ENCODE assay signal across 8 mouse cellular contexts in the genomic region with DNA sequence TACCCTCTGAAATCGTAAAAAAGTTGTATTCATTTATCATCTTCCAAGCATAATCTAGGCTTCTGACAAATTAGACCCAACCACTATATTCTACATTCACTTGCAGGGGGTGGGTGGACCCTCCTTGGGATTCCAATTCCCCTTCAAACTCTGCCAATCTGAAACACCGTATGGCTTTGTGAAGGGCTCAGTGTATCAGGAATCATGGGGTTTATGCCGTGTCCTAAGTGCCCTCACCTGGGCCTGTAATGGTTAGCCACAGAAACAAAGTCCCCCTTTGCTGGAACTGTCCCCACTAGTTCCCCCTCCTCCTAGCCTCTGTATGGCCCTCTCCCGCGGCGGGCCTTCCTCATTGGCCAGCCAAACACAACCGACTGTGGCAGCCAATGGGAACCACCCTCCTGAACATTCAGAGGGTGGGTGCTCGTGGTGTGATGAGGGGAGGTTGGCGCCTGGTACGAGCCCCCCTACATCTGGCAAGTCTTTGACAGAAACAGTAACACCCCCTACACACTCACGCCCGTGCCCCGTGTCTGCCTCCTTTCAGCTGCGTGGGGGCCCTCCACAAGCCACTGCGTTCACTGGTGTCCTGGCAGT. TPM values are rescaled to one million over a fixed set of nuclear protein-coding genes. Genes with fewer than 3 reads are reported as not detected.
A peak's percentile ranks its signal among the peaks of the same experiment; 100 is the strongest.
DNase-seq lines count a peak whose midpoint lies in the region; ATAC-seq and TF ChIP-seq lines count a peak whose summit lies in the region.

No protein-coding gene starts in this region.

- no peaks in the 10 kb centered on the region for H3K36me3 ChIP-seq in kidney, embryonic 15.5 days
- no peaks in the 10 kb centered on the region for H3K36me3 ChIP-seq in kidney, adult 2 months (ENCODE audit: control insufficient read depth, insufficient read depth, low read length)
- H3K36me3 ChIP-seq in limb, embryonic 13.5 days: no peaks in the 10 kb centered on the region

- no peak overlapping the region for H3K27ac ChIP-seq in kidney, embryonic 15.5 days
- no peak overlapping the region for H3K27ac ChIP-seq in kidney, adult 2 months (ENCODE audit: insufficient read depth, low read depth, low read length)
- H3K27ac ChIP-seq in limb, embryonic 13.5 days: no peak overlapping the region

- H3K27me3 ChIP-seq in kidney, embryonic 15.5 days: no peaks in the 10 kb centered on the region; the same call in 1 of the 2 replicates
- no peaks in the 10 kb centered on the region for H3K27me3 ChIP-seq in kidney, adult 2 months (replicated peaks; ENCODE audit: control insufficient read depth, insufficient read depth, low read length)
- 0 out of 2 replicates have a peak, but pooled peaks cover 2% of the 10 kb centered on the region for H3K27me3 ChIP-seq in limb, embryonic 13.5 days

- peak; percentile 59 for ATAC-seq in kidney, embryonic 15.5 days (replicated peaks; ENCODE audit: low FRiP score)
- ATAC-seq in limb, embryonic 13.5 days (ENCODE audit: low FRiP score, low read depth): peak; percentile 55; the same call in 1 of the 2 replicates

- 26% methylated on average over 15 of the region's 15 CpGs for WGBS in kidney, embryonic 15.5 days
- 35% methylated on average over 15 of the region's 15 CpGs for WGBS in kidney, adult 2 months
- WGBS in limb, embryonic 13.5 days: 25% methylated on average over 15 of the region's 15 CpGs

- 0 out of 2 replicates have a peak overlapping the region, but pooled peaks have one; percentile 29 for H3K9ac ChIP-seq in kidney, embryonic 15.5 days
- peak overlapping the region; percentile 66; the same call in 1 of the 2 replicates for H3K9ac ChIP-seq in limb, embryonic 13.5 days

- 0 out of 2 replicates have a peak, but pooled peaks cover 3% of the 10 kb centered on the region for H3K4me1 ChIP-seq in kidney, embryonic 15.5 days
- H3K4me1 ChIP-seq in kidney, adult 2 months (ENCODE audit: control insufficient read depth, insufficient read depth, low read length): no peaks in the 10 kb centered on the region
- no peaks in the 10 kb centered on the region for H3K4me1 ChIP-seq in limb, embryonic 13.5 days

- TF ChIP-seq POLR2A in kidney, adult 2 months (IDR thresholded peaks at IDR 0.05; ENCODE audit: low read depth, low read length): no peak

- peak overlapping the region; percentile 84 for H3K4me2 ChIP-seq in kidney, embryonic 15.5 days
- peak overlapping the region; percentile 76 for H3K4me2 ChIP-seq in limb, embryonic 13.5 days (replicated peaks)

- peak overlapping the region; percentile 49 for H3K4me3 ChIP-seq in kidney, embryonic 15.5 days (replicated peaks)
- no peak overlapping the region for H3K4me3 ChIP-seq in kidney, adult 2 months (ENCODE audit: insufficient read depth, low read depth, low read length)
- H3K4me3 ChIP-seq in limb, embryonic 13.5 days: peak overlapping the region; percentile 52

- no peaks in the 10 kb centered on the region for H3K9me3 ChIP-seq in kidney, embryonic 15.5 days (replicated peaks)
- H3K9me3 ChIP-seq in limb, embryonic 13.5 days: no peaks in the 10 kb centered on the region

- TF ChIP-seq CTCF in kidney, adult 2 months (conservative IDR thresholded peaks at IDR 0.05; ENCODE audit: insufficient read depth, insufficient read length, low read depth, low read length): no peak

- DNase-seq in kidney, adult 2 months: no peak
- peak; percentile 49 for DNase-seq in cerebellum, adult 9-10 months
- DNase-seq in frontal cortex, postnatal 25 days (ENCODE audit: low spot score in 2 of 2): peak; percentile 8 to 18
- DNase-seq in right cerebral cortex, adult 18-20 months: peak; percentile 35
- no peak for DNase-seq in spleen, postnatal 36 days (ENCODE audit: low spot score in 2 of 2)
- DNase-seq in ovary, adult 18-20 months (ENCODE audit: low spot score): no peak

RNA-seq across cellular contexts. Expression of gene Rab33a, which starts 0.8 kb away (rescaled TPM):
- polyA plus RNA-seq in kidney, embryonic 15.5 days (2015; fragmentation: Nextera tagmentation; extraction: Ambion mirVana): 2.3 and 3.6 TPM in 2 replicates
- polyA plus RNA-seq in kidney, adult 2 months (2012; rRNA removed): 0.19 and 0.43 TPM in 2 replicates
- polyA plus RNA-seq in limb, embryonic 13.5 days (2015; fragmentation: Nextera tagmentation; extraction: Ambion mirVana): 5.9 and 6.9 TPM in 2 replicates

RNA-seq across cellular contexts. Expression of gene Aifm1, which starts 4.9 kb away (rescaled TPM):
- polyA plus RNA-seq in kidney, embryonic 15.5 days (2015; fragmentation: Nextera tagmentation; extraction: Ambion mirVana): 90.7 and 97.2 TPM in 2 replicates
- polyA plus RNA-seq in kidney, adult 2 months (2012; rRNA removed): 49.5 and 69.9 TPM in 2 replicates
- polyA plus RNA-seq in limb, embryonic 13.5 days (2015; fragmentation: Nextera tagmentation; extraction: Ambion mirVana): 73.7 and 75.3 TPM in 2 replicates

RNA-seq across cellular contexts. Expression of gene Elf4, which starts 55.4 kb away (rescaled TPM):
- 5.3 and 6.3 TPM in 2 replicates for polyA plus RNA-seq in kidney, embryonic 15.5 days (2015; fragmentation: Nextera tagmentation; extraction: Ambion mirVana)
- 3.6 and 5.3 TPM in 2 replicates for polyA plus RNA-seq in kidney, adult 2 months (2012; rRNA removed)
- polyA plus RNA-seq in limb, embryonic 13.5 days (2015; fragmentation: Nextera tagmentation; extraction: Ambion mirVana): 4.1 and 4.9 TPM in 2 replicates

Comparison
In these comparisons a context has a peak if more than half of its experiments do, and no peak if none do; other contexts are left out.
1. DNase-seq: peak in cerebellum, adult 9-10 months (single experiment), frontal cortex, postnatal 25 days (2 of 2) and right cerebral cortex, adult 18-20 months (single experiment); none in kidney, adult 2 months (single experiment), spleen, postnatal 36 days (0 of 2) and ovary, adult 18-20 months (single experiment).